Mouse (Mus musculus): Measurements from ENCODE around the gene Sh2d4b.
A peak's percentile ranks its signal among the peaks of the same experiment; 100 is the strongest.

Gene Sh2d4b

DNA sequence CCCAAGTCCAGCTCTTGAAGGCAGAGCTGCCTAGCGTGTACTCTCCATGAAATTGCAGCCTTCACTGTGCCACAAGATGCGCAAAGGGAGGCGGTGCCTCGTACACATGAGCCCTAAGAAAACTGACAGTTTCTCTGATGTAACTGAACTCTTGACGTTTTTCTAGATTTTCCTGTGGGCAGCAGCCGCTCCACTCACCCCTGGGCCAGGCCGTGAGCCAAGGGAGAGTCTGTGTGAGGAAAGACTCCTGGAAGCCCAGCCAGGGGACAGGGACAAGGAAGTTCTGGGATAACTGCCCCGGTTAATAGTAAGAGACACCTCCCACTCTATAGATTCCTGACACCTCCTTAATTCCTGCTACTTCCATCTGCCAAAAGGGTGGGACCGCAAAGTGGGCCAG, 15.7 kb upstream of the Sh2d4b start:
- no peak for DNase-seq (ENCODE audit: extremely low read depth, insufficient read length, low spot score)

DNA sequence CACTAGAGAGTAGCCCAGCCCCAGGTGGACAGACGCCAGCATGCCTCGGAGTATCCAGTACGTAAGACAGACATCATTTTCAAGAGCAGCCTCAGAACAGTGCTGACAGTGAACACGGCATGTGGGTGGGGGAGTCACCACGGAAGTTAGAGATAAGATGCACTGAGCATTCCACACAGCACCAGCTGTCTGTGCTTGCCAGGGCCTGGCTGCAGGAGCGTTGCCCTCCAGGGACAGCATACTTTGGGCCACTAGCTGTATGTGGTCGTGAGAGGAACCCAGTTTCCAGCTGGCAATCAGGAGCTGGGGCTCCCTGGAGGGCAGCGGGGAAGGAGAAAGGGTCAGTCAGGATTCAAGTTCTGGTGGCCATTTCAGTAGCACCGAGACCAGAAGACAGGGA, 13.7 kb upstream of the Sh2d4b start:
- no peak for DNase-seq (ENCODE audit: extremely low read depth, insufficient read length, low spot score)

DNA sequence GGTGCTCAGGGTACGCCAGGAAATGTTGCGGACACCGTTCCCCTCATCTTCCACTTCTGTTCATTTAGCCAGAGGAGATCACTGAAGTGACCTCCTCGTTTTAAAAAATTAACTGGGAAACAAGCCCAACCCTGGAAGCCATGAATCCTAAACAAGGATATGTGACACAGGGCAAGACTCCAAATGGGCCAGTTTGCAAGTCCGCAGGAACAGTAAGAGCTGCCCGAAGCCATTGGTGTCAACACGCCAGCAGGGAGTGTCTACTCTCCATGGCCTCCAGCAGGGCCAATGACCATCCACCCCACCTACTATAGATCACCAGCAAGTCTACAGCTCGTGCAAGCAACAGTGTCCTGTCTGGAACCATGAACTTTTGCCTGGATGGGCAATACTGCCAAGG, 12.7 kb upstream of the Sh2d4b start:
- no peak for DNase-seq (ENCODE audit: extremely low read depth, insufficient read length, low spot score)

DNA sequence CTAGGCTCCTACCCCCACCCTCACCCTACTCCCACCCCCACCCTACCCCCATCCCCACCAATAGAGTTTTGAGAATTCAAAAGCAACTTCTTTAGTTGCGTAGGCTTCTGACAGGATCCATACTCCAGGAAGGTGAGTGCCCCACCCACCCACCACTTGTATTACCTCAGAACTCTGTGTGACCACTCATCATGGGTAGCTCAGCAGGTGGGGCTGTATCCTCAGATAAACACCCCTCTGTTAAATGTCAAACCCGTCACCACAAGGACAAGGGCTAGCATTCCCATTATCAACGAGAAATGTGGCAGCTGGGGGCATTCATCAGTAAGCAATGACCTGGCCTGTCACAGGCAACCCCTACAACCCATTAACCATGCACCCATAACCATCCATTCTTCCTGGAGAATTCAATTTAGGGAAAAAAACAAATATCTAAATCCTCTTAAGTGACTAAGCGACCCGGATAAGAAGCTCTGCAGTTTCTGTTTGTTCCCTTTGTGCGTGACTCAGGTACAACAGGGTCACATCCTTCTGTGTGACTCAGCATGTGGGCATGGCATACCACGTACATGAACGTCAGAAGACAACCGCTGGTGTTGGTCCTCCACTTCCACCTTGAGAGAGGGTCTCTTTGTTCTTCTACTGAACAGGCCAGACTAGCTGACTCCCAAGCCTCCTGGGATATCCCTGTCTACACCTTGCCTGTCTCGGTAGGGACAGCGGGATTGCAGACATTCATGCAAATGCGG, 9.4 kb upstream of the Sh2d4b start:
- DNase-seq (ENCODE audit: extremely low read depth, insufficient read length, low spot score), result no peak

DNA sequence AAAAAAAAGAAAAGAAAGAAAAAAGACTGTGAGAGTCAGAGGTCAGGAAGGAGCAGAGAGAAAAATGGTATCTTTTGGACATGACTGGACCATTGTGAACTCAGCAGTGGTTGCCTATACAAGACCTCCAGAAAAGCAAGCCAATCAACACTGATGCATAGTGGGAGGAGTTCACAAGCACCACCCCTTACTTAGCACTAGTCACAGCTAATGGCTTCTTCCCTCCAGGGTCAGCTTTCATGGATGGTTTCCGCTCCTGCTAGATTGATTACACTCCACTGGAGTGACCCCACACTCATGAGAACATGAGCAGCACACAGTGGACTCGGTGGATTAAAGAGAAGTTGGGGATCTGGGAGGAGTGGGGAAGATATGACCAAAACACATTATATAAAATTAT, 7.2 kb upstream of the Sh2d4b start:
- DNase-seq (ENCODE audit: extremely low read depth, insufficient read length, low spot score), result no peak

DNA sequence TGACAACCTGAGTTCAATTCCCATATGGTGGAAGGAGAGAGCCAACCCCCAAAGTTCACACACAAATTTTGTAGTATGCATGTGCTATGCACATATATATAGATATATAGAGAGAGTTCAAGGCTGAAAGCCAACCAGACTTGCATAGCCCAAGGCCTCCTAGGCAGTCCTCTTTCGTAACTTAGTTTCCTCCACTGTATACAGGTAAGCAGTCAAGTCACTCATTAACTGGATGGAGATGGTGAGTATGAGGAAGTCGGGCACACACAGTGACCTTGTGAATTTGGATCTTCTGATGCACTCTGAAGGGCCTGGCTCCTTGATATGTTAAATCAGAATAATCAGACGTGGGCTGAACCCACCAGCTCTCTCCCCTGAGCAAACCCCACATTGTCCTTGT, 4.8 kb upstream of the Sh2d4b start:
- DNase-seq (ENCODE audit: extremely low read depth, insufficient read length, low spot score), result no peak

DNA sequence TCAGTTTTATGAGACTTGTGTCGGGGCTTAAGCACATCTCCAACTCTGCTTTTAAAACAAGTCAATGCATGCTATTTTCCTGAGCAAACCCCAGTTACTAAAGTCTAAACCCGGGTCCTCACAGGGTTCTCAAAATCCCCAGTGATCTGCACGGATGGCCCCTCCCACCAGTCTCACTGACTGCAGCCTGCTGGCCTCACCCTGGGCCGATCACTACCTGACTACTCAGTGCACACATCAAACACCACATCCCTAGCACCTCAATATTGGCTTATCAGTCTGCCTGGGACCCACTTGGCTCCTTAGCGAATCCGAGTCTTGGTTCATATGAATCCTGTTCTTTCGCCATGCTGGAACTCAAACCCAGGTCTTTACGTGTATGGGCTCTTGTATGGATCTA, 2.6 kb upstream of the Sh2d4b start:
- DNase-seq (ENCODE audit: extremely low read depth, insufficient read length, low spot score), result no peak

DNA sequence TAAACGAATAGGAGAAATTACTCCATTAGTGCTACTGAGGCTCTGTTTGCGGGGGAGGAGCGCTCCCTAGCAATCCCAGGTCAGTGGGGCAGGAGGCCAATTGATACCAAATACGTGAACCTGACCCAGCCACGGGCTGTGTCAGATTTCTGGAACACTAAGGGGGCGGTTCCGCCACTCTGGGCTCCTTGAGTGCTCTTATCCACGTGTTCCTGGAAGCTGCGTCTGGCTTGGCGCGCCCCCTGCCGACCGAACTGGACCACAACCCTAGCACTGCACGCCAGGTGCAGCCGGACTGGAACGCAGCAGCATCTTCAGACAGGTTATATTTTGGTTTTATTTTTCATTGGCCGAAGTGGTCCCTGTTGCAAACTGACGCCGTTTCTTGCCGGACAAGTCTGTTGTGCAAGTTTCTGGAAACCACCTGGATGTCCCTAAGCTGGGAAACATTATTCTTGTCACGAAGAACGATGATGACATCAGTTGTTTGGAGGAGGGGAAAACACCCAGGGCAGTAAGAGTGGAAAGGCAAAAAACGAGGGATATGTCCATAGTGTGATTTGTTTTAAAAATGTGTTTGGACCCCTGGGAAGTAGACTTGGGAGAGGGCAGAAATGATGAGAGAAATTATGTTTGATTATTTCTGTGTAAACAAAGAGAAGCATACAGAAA, 1.6 kb upstream of the Sh2d4b start:
- peak; percentile 59 for DNase-seq (ENCODE audit: extremely low read depth, insufficient read length, low spot score)

DNA sequence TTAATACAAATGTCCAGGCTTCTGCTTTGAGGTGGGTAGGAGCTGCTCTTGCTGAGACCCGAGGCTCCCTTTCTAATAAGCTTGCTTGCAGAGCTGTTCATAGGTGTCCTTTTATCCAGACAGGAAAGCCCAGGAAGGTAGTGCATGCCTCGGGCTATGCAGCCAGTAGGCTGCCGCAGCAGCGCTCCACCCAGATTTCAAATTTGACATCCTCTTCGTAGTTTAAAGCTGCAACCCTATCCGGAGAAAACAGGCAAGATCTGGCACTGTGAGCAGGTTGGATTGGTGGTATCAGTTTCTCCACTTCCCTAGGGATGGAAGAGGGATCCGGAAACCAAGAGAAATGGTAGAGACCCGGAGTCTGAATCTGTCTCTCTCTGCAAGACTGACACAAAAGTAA, 818 bp upstream of the Sh2d4b start:
- no peak for DNase-seq (ENCODE audit: extremely low read depth, insufficient read length, low spot score)

DNA sequence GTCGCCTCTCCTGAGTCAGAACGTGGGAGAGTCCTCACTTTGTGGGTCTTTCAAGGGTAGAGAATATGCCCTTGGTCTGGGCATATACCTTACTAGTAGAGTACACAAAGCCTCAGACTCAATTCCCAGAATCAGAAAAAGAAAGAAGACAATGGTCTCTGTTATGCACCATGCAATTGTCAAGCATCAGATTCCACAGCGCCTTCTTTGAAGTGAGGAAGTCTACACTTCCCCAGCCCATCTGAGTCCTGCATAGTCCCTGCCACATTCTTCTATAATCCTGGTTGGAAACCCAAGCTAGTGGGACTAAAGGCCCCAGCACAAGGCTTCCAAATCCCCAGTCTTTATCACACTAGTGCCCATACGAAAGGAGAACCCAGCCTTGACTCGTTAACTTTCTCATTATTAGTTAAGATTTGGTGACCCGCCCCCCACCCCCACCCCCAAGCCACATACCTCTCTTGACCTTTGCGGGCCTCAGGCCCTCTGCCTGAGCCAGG, 690 bp downstream of the Sh2d4b start:
- DNase-seq (ENCODE audit: extremely low read depth, insufficient read length, low spot score), result no peak

DNA sequence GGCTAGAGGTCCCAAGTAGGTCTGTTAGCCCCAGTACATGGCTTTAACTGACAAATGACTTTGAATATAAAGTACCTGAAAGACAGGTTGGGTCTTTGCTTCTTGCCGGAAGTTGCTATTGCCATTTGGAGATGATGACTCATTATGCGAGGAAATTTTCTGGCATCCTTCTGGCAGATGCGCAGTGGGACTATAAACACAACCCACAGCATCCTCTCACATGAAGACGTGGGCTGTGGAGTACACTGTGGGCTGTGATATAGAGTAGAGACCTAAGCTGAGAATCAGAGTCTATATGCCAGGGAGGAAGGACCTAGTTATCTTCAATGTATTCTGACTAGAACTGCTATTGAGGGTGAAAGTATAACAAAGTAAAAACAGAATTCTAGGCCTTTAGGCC, 1.6 kb downstream of the Sh2d4b start:
- DNase-seq (ENCODE audit: extremely low read depth, insufficient read length, low spot score), result no peak

DNA sequence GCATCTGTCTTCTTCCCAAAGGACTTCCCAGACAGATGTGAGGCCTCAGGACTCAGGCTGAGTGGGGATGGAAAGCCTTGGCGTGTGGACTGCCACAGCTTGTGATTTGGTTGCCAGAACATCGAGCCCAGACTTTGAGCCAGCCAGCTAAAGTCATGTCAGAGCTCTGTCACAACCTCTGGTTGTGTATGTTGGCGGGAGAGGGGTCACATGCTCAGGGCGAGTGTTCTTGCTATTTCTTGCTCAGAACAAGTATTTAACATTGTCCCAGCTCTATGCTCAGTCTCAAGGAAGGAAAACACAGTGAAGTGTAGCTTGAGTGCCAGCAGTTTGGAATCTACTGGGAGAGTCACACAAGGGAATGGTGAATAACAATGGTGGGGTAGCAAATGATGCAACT, 3.4 kb downstream of the Sh2d4b start:
- no peak for DNase-seq (ENCODE audit: extremely low read depth, insufficient read length, low spot score)

DNA sequence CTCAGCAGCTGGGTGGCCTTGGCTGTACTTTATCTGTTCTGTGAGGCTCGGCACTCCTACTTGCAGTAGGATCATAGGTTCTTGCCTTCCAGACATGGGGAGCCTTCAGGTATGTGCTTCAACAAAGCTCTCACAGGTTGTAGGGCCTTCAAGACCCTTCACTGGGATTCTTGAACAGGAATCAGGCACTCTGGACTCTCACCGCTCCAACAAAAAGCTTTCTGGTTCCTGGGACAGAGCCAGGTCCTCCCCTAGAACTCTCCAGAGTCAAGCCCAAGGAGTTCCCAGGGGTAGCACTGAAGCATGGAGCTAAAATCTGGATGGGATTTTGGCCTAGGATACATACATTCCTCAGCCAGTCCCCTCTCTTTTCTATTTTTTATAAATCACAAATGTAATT, 3.9 kb downstream of the Sh2d4b start:
- DNase-seq (ENCODE audit: extremely low read depth, insufficient read length, low spot score), result no peak

DNA sequence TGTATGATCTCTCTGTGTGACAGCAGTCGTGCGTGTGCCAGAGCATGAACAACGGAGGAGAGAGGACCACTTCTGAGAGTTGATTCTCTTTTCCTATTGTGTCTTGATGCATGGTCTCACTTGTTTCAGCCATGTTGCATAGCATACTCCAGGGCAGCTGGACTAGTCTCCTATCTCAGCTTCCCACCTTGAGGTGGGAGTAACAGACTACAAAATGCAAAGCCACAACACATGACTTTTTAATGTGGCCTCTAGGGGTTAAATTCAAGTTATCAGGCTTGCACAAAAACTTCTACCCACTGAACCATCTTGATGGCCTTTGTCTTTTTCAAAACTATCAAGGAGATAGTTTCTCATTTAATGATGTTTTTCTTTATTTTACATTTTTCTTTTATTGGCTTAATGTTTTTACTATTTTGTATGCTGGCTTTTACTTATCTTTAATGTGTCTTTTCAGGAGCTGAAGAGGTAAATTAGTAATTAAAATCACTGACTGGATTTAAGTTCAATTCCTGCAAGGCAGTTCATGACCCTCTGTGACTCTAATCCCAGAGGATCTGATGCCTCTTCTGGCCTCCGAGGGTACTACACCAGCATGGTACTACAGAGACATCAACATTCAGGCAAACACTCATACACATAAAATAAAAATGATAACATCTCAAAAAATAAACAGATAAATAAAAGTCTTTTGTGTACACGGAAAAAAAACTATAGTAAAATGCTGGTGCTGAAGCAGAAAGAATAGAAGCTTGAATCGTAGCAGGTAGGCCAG, 6.5 kb downstream of the Sh2d4b start:
- no peak for DNase-seq (ENCODE audit: extremely low read depth, insufficient read length, low spot score)

DNA sequence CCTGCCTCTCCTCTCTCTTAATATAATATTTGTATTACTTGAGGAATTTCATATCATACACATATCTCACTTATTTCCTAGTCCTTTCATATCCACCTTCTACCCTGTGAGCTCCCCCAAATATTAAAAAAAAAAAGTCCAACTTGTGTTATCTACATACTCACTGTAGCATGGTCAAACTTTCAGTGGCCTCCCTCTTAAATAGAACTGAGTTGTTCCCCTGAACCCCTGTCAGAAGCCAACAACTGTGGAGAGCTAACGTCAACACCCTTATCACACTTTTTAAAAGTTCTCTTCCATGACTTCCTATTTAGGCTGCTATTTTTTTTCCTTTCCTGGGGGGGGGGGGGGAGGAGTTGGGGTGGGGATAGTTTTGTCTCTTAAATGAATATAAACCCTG, 7.3 kb downstream of the Sh2d4b start:
- no peak for DNase-seq (ENCODE audit: extremely low read depth, insufficient read length, low spot score)

DNA sequence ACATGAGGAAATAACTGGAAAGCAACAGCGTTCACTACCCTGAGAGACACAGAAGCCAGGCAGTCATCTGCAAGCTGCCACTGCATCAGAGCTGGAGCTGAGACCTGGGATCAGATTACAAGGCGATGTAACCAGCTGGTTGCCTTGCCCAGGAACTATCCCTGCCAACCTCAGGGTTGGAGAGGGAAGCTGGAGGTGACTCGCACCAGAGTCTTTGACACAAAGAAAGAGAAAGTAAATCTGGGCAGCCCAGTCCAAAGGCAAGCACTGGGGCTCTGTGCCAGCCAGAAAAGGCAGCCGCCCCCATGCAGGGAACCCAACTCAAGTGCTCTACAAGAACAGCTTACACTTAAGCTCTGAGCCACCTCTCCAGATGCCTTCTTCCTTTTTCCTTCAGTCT, 7.8 kb downstream of the Sh2d4b start:
- peak; percentile 43 for DNase-seq (ENCODE audit: extremely low read depth, insufficient read length, low spot score)

DNA sequence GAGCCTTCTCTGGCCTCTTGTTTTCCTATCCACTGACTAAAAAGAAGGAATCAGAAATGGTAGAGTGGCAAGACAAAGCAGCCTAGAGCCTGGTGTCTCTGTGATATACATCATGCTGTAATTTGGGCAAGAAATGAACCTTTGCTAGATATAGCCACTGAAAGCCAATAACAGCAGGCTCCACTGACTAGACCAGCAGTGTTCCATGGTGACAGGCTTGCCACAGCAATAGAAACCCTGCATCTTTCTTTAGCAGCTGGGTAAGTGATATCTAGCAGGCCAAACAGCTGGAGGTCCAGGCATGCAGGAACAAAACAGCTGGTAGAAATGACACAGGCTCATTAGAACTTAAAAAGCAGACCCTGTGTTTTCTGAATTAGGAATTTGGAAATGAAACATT, 18.5 kb downstream of the Sh2d4b start:
- DNase-seq (ENCODE audit: extremely low read depth, insufficient read length, low spot score), result no peak

DNA sequence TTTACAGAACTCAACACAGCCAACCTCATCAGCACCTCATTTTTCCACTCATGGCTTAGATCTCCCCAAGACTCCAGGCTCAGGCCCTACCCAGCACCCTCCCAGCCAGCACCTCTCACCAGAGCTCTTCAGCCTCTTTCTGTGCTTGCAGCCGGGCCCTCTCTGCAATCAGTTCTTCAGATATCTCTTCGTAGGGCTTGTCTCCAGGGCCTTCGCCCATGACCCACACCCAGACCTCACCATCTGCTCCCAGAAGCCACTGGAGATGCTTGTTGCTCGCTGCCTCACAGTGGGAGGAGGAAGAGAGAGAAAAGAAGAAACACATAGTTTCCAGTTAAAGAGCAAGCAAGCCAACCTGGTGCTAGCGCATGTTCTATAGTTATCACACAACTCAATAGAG, 19.1 kb downstream of the Sh2d4b start:
- DNase-seq (ENCODE audit: extremely low read depth, insufficient read length, low spot score), result no peak

DNA sequence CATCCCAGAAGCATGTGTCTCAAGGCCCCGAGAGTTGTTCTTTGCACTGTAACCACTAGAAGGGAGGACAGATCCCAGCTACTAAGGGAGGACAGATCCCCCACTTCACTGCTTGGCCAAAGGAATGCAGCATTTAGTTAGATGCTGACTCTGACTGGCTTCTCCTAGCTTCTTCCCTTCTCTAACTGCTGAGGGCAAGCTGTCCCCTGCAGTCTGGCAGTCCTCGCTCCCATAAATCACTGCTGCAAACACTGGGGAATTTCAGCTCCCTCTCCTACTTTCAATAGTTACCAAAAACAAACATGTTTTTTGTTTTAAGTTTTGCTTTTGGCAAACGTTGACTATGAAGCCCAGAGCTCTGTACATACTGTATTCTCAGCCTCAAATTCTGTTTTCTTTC, 22.5 kb downstream of the Sh2d4b start:
- DNase-seq (ENCODE audit: extremely low read depth, insufficient read length, low spot score), result no peak

DNA sequence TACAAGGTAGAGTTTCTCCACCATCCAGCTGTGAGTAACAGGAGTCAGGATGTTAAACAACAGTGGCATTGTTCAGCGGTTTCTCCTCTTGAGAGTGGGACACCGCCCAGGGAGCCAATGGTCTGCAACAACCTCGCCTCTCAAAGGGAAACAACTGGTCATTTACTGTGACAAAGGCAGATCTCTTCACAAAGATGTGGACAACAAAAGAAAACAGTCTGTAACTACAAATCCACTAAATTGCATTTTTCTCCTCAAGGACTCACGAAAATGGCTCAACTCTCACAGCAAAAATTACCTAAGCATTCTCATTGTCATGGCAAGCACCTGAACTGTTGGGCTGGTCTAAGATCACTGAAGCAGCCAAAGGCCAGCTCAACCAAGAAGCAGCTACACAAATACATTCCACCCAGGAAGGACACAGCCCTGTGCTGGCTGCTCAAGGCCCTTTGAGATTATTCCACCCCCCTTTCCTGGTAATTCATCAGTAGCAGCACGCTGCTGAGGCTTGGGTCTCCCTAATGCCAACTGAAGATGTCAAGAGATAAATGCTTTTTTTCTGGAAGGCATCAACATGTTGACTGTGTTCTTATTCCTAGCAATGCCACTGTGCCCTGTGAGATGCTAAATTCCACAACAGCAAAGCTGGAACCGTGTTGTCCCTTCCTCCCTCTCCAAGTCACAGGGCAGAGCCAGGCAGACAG, 28.1 kb downstream of the Sh2d4b start:
- DNase-seq (ENCODE audit: extremely low read depth, insufficient read length, low spot score), result no peak

DNA sequence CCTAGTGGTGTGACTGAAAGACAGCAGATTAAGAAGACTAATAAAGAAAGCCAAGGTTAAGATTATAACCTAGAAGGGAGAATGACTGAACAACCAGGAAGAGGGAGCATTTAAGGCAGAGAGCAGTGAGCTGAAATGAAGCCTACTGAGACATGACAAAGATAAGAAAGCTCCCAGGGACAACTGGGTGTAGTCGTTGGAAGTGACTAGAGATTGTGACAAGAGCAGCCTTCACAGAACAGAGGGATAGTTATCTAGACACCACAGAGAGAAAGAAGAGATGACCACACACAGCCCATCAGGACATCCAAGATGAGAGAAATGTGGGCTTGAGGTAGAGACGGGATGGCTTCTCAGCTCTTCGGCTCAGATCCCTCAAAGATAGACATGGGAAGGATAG, 29.4 kb downstream of the Sh2d4b start:
- no peak for DNase-seq (ENCODE audit: extremely low read depth, insufficient read length, low spot score)

Data from 3134 (cell line).